Mouse (Mus musculus) lung, adult 18-20 months (tissue): Measurements from ENCODE around the gene Fbxl18.

Experiments used
- DNase-seq, 2 experiments: peaks; one replicate each; pipeline ENCODE4 v3.0.0; 2022; ENCODE audit warnings: mixed read lengths in 2 of 2

Gene Fbxl18

GRCm38 (mm10) chr5:142912739-142913138, 17.5 kb upstream of the Fbxl18 start:
- DNase-seq = peak; percentile 52 to 61

GRCm38 (mm10) chr5:142912320-142912719, 17.1 kb upstream of the Fbxl18 start:
- DNase-seq = no peak

GRCm38 (mm10) chr5:142911629-142912028, 16.4 kb upstream of the Fbxl18 start:
- peak in 1 of 2 experiments; percentile 2 for DNase-seq

- DNase-seq = peak; percentile 90 to 93
Measured at GRCm38 (mm10) chr5:142909576-142910278, 14.5 kb upstream of the Fbxl18 start.

- peak in 1 of 2 experiments; percentile 39 for DNase-seq
Measured at GRCm38 (mm10) chr5:142908941-142909575, 13.8 kb upstream of the Fbxl18 start.

GRCm38 (mm10) chr5:142907803-142908559, 12.8 kb upstream of the Fbxl18 start:
- peak; percentile 88 to 93 for DNase-seq

- DNase-seq = peak; percentile 66 to 73
Measured at GRCm38 (mm10) chr5:142907048-142907802, 12.0 kb upstream of the Fbxl18 start.

- peak; percentile 97 for DNase-seq
Measured at GRCm38 (mm10) chr5:142906532-142907047, 11.4 kb upstream of the Fbxl18 start, which contains the start of gene Actb. Gene Actb (minus strand): TSS chr5:142906754.

- peak; percentile 97 to 99 for DNase-seq
Measured at GRCm38 (mm10) chr5:142905725-142906531, 10.7 kb upstream of the Fbxl18 start.

- DNase-seq = no peak
Measured at GRCm38 (mm10) chr5:142905038-142905695, 9.9 kb upstream of the Fbxl18 start.

GRCm38 (mm10) chr5:142904208-142905037, 9.2 kb upstream of the Fbxl18 start:
- DNase-seq = no peak

- no peak for DNase-seq
Measured at GRCm38 (mm10) chr5:142903470-142904207, 8.4 kb upstream of the Fbxl18 start.

GRCm38 (mm10) chr5:142902506-142903314, 7.5 kb upstream of the Fbxl18 start:
- DNase-seq = no peak

- DNase-seq = no peak
Measured at GRCm38 (mm10) chr5:142901846-142902505, 6.8 kb upstream of the Fbxl18 start.

GRCm38 (mm10) chr5:142901355-142901802, 6.2 kb upstream of the Fbxl18 start:
- peak in 1 of 2 experiments; percentile 65 for DNase-seq

GRCm38 (mm10) chr5:142900651-142901050, 5.4 kb upstream of the Fbxl18 start:
- DNase-seq = no peak

GRCm38 (mm10) chr5:142899932-142900533, 4.8 kb upstream of the Fbxl18 start:
- DNase-seq = no peak
